Mouse (Mus musculus) hindbrain, embryonic 15.5 days (tissue): ENCODE measurements around the gene Mtx1. TPM values are rescaled to one million over a fixed set of nuclear protein-coding genes. Genes with fewer than 3 reads are reported as not detected.

Experiments used
- ATAC-seq: fragments of 200-750 bp; cut with Nextera tagmentation; 2 replicates; pipeline ENCODE4 v1.8.0; 2017; ENCODE audit warnings: low read depth, moderate number of reproducible peaks, moderate TSS enrichment; ENCODE audit not compliant: low FRiP score
- H3K27ac ChIP-seq: fragments of 300-500 bp; sonication (generic); replicated peaks from 2 replicates; pipeline ENCODE4 v1.5.1; 2015; ENCODE audit warnings: mild to moderate bottlenecking, inconsistent platforms
- H3K27me3 ChIP-seq: fragments of 300-500 bp; sonication (generic); 2 replicates; pipeline ENCODE4 v1.6.1; 2015; ENCODE audit warnings: control low read depth, inconsistent platforms
- H3K36me3 ChIP-seq: fragments of 300-500 bp; sonication (generic); 2 replicates; pipeline ENCODE4 v1.6.1; 2015; ENCODE audit warnings: control low read depth, inconsistent platforms
- H3K4me1 ChIP-seq: fragments of 300-500 bp; sonication (generic); replicated peaks from 2 replicates; pipeline ENCODE4 v1.6.1; 2015; ENCODE audit warnings: control low read depth, inconsistent platforms
- H3K4me2 ChIP-seq: fragments of 300-500 bp; sonication (generic); 2 replicates; pipeline ENCODE4 v1.6.1; 2015; ENCODE audit warnings: moderate library complexity, mild to moderate bottlenecking, inconsistent platforms
- H3K4me3 ChIP-seq: fragments of 300-500 bp; sonication (generic); 2 replicates; pipeline ENCODE4 v1.5.1; 2015; ENCODE audit warnings: mild to moderate bottlenecking, inconsistent platforms
- H3K9ac ChIP-seq: fragments of 300-500 bp; sonication (generic); 2 replicates; pipeline ENCODE4 v1.6.1; 2015; ENCODE audit warnings: inconsistent platforms
- H3K9me3 ChIP-seq: fragments of 300-500 bp; sonication (generic); 2 replicates; pipeline ENCODE4 v1.6.1; 2016; ENCODE audit warnings: control low read depth, inconsistent platforms
- WGBS: fragments of 180-500 bp; shearing (Covaris S2); methylation state at CpG from one replicate; pipeline ENCODE4 v1.1.7; 2015; 5-methylcytosine and 5-hydroxymethylcytosine counted together
- polyA plus RNA-seq: library from polyadenylated mRNA; unstranded; fragments of >200 nt; fragmentation: Nextera tagmentation; extraction: Ambion mirVana; gene quantifications from 2 replicates; pipeline ENCODE4 v1.2.1, GENCODE M21; 2015

The Mtx1 gene
- polyA plus RNA-seq, 1 experiment from 2014 or later = 149 TPM

DNA sequence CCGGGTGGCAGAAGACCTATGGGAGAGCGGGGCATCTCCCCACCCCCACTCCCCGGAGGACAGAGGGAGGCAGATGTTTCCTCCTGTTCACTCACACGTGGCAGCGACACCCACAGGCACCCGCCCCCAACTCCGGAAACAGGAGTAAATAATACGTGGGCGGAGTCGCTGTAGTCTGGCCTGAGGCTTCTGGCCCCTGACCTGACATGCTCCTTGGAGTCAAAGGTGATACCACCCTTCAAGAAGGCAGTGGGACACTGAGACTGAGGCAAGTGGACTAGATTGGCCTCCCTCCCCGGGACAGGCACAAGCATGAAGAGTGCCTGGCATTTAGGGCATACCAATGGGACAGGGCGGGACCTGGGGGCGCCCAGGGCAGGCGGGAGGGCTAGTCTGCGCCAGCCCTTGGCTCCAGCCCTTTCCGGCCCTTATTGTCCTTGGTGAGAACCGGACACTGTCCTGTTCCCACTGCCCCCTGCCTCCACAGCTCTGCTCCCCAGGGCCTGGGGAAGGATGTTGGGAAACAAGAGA is 24.5 kb upstream of the Mtx1 start:
- peak overlapping the region; percentile 35 for H3K4me2 ChIP-seq
- no peak overlapping the region for H3K27ac ChIP-seq
- no peak overlapping the region for H3K9ac ChIP-seq
- H3K36me3 ChIP-seq = 0 out of 2 replicates have a peak, but pooled peaks cover 4% of the 10 kb centered on the region
- H3K4me1 ChIP-seq = peaks cover 30% of the 10 kb centered on the region
- WGBS = 13% methylated on average over 17 of the region's 17 CpGs
- no peak overlapping the region for H3K4me3 ChIP-seq
- H3K9me3 ChIP-seq = no peaks in the 10 kb centered on the region
- 0 out of 2 replicates have a peak, but pooled peaks have one; percentile 21 for ATAC-seq
- H3K27me3 ChIP-seq = no peaks in the 10 kb centered on the region

- WGBS = 23% methylated on average over 7 of the region's 7 CpGs
- ATAC-seq = no peak
- Histone ChIP-seq H3K4me2 (no peak overlapping the region), H3K4me3 (no peak overlapping the region), H3K9me3 (no peaks in the 10 kb centered on the region), H3K27ac (no peak overlapping the region), H3K36me3 (0 out of 2 replicates have a peak, but pooled peaks cover 4% of the 10 kb centered on the region), H3K4me1 (peaks cover 35% of the 10 kb centered on the region), H3K27me3 (no peaks in the 10 kb centered on the region), H3K9ac (no peak overlapping the region)
These were observed 23.6 kb upstream of the Mtx1 start for GRCm38 (mm10) chr3:89250435-89251040.

- no peaks in the 10 kb centered on the region for H3K9me3 ChIP-seq
- no peak overlapping the region for H3K27ac ChIP-seq
- peaks cover 56% of the 10 kb centered on the region for H3K4me1 ChIP-seq
- H3K36me3 ChIP-seq = 0 out of 2 replicates have a peak, but pooled peaks cover 4% of the 10 kb centered on the region
- 88% methylated on average over 4 of the region's 4 CpGs for WGBS
- H3K9ac ChIP-seq = peak overlapping the region; percentile 71; the same call in 1 of the 2 replicates
- peak overlapping the region; percentile 88 for H3K4me3 ChIP-seq
- peak overlapping the region; percentile 88 for H3K4me2 ChIP-seq
- H3K27me3 ChIP-seq = no peaks in the 10 kb centered on the region
- ATAC-seq = no peak
These were observed 20.6 kb upstream of the Mtx1 start for GRCm38 (mm10) chr3:89247466-89247865.

DNA sequence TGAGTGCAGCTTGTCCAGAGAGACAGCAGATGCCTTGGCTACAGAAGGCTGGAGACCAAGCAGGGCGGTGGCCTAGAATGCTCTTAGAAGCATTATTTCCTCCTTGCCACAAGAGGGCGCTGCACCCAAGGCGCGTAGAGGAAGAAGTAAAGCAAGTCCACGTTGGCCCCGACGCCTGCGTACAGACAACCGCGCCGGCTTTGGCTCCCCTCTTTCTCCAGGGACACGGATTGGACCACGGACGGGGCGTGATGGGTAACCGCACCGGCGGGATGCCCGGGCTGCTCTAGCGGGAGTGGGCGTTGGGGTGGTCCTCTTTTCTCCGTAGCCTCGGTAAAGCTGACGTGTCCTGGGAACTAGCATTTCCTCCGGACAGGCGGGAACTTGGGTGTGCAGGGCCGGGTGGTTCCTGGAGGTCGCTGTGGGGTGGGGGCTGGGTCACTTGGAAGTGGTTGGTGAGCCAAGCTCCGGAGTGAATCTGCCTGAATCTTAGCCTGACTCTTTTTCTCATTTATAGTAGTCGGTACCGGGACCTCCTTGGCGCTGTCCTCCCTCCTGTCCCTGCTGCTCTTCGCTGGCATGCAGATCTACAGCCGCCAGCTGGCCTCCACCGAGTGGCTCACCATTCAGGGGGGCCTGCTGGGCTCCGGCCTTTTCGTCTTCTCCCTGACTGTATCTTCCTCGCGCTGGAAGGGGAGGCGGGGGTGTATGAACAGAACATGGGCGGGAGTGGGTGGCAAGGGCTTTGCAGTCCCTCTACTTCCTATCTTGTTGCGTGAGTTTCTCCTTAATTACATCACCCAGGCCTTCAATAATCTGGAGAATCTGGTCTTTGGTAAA is 19.6 kb upstream of the Mtx1 start, which contains the start of gene Trim46:
Trim46 (minus strand) TSS at position 49 of the 840 bp plus-strand sequence.
- H3K9ac ChIP-seq = peak within 1 kb of the TSS; percentile 71
- H3K9me3 ChIP-seq = no peaks in the 10 kb centered on the region
- peak within 1 kb of the TSS; percentile 88 for H3K4me2 ChIP-seq
- H3K27ac ChIP-seq = peak within 1 kb of the TSS; percentile 96
- peak within 1 kb of the TSS; percentile 88 for H3K4me3 ChIP-seq
- peaks cover 58% of the 10 kb centered on the region for H3K4me1 ChIP-seq
- H3K27me3 ChIP-seq = no peaks in the 10 kb centered on the region
- under 1% methylated on average over 42 of the region's 42 CpGs for WGBS
- peak; percentile 68 for ATAC-seq
- peaks cover 13% of the 10 kb centered on the region for H3K36me3 ChIP-seq

- peaks cover 20% of the 10 kb centered on the region for H3K36me3 ChIP-seq
- H3K4me3 ChIP-seq = peak within 1 kb of the TSS; percentile 88
- peak; percentile 75 for ATAC-seq
- no peaks in the 10 kb centered on the region for H3K9me3 ChIP-seq
- H3K4me1 ChIP-seq = peaks cover 51% of the 10 kb centered on the region
- H3K27ac ChIP-seq = peak within 1 kb of the TSS; percentile 96
- H3K4me2 ChIP-seq = peak within 1 kb of the TSS; percentile 88
- WGBS = 2% methylated on average over 20 of the region's 20 CpGs
- peak within 1 kb of the TSS; percentile 71 for H3K9ac ChIP-seq
- no peaks in the 10 kb centered on the region for H3K27me3 ChIP-seq
These were observed 18.8 kb upstream of the Mtx1 start, which contains the start of gene Krtcap2 for GRCm38 (mm10) chr3:89245688-89246171. TSS of gene Krtcap2 (plus strand) at chr3:89245966.

DNA sequence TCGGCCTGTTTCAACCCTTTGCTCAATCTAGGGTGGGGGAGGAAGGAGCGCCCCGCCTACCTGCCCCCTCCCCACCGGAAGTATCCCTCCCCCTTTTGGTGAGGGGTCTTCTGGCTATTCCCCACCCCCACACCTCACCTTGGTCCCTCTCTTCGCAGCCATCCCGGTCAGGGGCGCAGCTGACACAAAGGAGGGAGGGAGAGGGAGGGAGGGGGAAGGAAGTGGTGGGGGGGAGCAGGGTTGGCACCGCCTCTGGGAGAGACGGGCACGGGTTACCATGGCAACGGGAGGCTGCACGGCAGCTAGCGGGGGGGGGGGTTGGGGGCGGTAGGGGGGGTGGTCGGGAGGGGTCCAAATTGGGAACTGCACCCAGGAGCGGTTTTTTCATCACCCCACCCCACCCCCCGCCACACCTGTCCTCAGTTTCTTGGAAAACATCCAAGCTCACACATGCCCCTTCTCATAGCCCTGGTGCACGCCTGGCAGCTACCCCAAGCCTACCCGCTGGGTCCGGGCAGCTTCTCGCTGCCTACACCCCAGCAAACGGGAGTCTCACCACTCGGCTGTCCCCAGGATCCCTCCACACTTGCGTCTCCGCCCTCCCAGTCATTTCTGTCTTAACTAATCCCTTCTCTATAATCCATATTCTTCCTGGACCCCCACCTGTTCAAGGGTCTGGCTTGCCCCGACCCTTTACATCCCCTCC is 18.2 kb upstream of the Mtx1 start:
- H3K9me3 ChIP-seq = no peaks in the 10 kb centered on the region
- peaks cover 26% of the 10 kb centered on the region for H3K36me3 ChIP-seq
- no peaks in the 10 kb centered on the region for H3K27me3 ChIP-seq
- H3K4me2 ChIP-seq = peak overlapping the region; percentile 88
- H3K4me3 ChIP-seq = peak overlapping the region; percentile 88
- peak overlapping the region; percentile 96 for H3K27ac ChIP-seq
- H3K4me1 ChIP-seq = peaks cover 47% of the 10 kb centered on the region
- peak overlapping the region; percentile 71 for H3K9ac ChIP-seq
- 1% methylated on average over 17 of the region's 26 CpGs for WGBS
- ATAC-seq = peak; percentile 68

GRCm38 (mm10) chr3:89244158-89244981 is 17.5 kb upstream of the Mtx1 start:
- Histone ChIP-seq H3K27me3 (no peaks in the 10 kb centered on the region), H3K4me3 (peak overlapping the region; percentile 88), H3K9me3 (no peaks in the 10 kb centered on the region), H3K27ac (peak overlapping the region; percentile 96), H3K36me3 (peaks cover 31% of the 10 kb centered on the region), H3K4me2 (peak overlapping the region; percentile 88), H3K9ac (peak overlapping the region; percentile 71), H3K4me1 (peaks cover 47% of the 10 kb centered on the region)
- ATAC-seq = peak; percentile 35
- 11% methylated on average over 25 of the region's 25 CpGs for WGBS

GRCm38 (mm10) chr3:89243609-89244008 is 16.7 kb upstream of the Mtx1 start:
- Histone ChIP-seq H3K9me3 (no peaks in the 10 kb centered on the region), H3K36me3 (peaks cover 38% of the 10 kb centered on the region), H3K4me1 (peaks cover 47% of the 10 kb centered on the region), H3K27me3 (no peaks in the 10 kb centered on the region), H3K9ac (peak overlapping the region; percentile 71), H3K4me2 (peak overlapping the region; percentile 88), H3K27ac (peak overlapping the region; percentile 96), H3K4me3 (peak overlapping the region; percentile 88)
- ATAC-seq = no peak
- 9% methylated on average over 14 of the region's 14 CpGs for WGBS

DNA sequence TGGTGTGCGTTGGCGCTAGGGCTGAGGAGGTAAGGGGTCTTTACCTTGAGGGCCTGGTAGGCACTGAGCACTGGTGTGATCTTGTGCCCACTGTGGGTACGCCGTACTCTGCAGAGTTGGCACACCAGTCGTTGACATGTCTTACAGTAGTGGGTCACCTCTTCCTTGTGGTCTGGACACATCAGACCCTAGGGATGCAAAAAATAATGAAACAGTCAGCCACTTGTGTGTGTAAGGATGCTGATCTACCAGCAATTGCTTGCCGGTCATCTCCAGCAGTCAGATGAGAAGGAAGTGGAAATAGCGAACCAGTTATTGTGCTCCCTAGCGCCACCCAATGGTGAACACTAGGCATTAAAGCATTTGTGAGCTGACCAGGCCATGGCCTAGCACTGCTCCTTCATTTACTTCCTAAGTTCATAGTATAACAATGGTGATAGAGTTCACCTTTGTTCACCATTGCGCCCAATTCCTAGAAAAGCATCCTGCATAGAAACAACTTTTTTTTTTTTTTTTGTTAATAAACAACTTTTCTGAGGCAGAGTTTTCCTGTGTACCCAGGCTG is 15.5 kb upstream of the Mtx1 start:
- Histone ChIP-seq H3K27ac (no peak overlapping the region), H3K36me3 (peaks cover 50% of the 10 kb centered on the region)
- WGBS = 71% methylated on average over 9 of the region's 9 CpGs

GRCm38 (mm10) chr3:89238494-89238893 is 11.6 kb upstream of the Mtx1 start:
- Histone ChIP-seq H3K27me3 (no peaks in the 10 kb centered on the region), H3K4me2 (no peak overlapping the region), H3K27ac (no peak overlapping the region), H3K9me3 (no peaks in the 10 kb centered on the region), H3K9ac (no peak overlapping the region), H3K4me1 (peaks cover 15% of the 10 kb centered on the region), H3K36me3 (peaks cover 87% of the 10 kb centered on the region), H3K4me3 (no peak overlapping the region)
- ATAC-seq = no peak
- 78% methylated on average over 7 of the region's 12 CpGs for WGBS

More for the DNA sequence above, 15.5 kb upstream of the Mtx1 start:
- H3K27me3 ChIP-seq = no peaks in the 10 kb centered on the region
- H3K4me3 ChIP-seq = no peak overlapping the region
- H3K9me3 ChIP-seq = no peaks in the 10 kb centered on the region
- H3K9ac ChIP-seq = no peak overlapping the region
- no peak for ATAC-seq
- 0 out of 2 replicates have a peak overlapping the region, but pooled peaks have one; percentile 88 for H3K4me2 ChIP-seq
- peaks cover 40% of the 10 kb centered on the region for H3K4me1 ChIP-seq
